Mouse (Mus musculus): Measurements from ENCODE around the gene Zfp651.

DNA sequence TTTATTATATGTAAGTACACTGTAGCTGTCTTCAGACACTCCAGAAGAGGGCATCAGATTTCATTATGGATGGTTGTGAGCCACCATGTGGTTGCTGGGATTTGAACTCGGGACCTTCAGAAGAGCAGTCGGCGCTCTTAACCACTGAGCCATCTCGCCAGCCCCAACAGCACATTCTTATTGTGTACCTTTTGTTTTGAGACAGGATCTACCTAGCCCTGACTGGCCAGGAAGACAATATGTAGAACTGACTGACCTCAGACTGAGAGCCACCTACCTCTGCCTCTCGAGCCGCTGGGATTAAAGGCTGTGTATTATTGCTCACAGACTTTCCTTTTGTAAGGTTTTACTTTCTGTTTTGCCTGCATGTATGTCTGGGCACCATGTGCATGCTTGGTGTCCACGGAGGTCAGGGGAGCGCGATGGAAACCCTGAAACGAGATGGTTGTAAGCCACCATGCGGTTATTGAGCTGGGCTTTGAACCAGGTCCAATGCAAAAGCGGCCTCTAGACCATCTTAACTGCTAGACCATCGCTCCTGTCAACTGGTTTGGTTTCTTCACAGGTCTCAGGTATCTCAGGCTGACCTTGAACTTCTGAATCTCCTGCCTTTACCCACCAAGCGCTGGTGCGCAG lies 40.9 kb upstream of the Zfp651 start:
- TF ChIP-seq CTCF (IDR thresholded peaks at IDR 0.05; ENCODE audit: extremely low read depth, insufficient read depth, low read length) (no peak), POLR2A (IDR thresholded peaks at IDR 0.05; ENCODE audit: extremely low read depth, insufficient read depth, low read length) (no peak)
